Mouse (Mus musculus): ENCODE data around the gene Ugt1a10. TPM values are rescaled to one million over a fixed set of nuclear protein-coding genes. Genes with fewer than 3 reads are reported as not detected.

The Ugt1a10 gene
- polyA plus RNA-seq, 1 experiment = 0.16 TPM

GRCm38 (mm10) chr1:88211812-88212211, 156.6 kb downstream of the Ugt1a10 start, which contains the start of gene Ugt1a1:
Gene Ugt1a1, plus strand, starts transcription at chr1:88211959.
- Histone ChIP-seq H3K4me3 (ENCODE audit: control insufficient read depth, insufficient read depth, low read length) (no peak within 1 kb of the TSS), H3K27ac (ENCODE audit: control insufficient read depth, insufficient read depth, low read length) (no peak within 1 kb of the TSS), H3K36me3 (ENCODE audit: control insufficient read depth, insufficient read depth, low read length) (no peaks in the 10 kb centered on the region), H3K27me3 (ENCODE audit: control insufficient read depth, insufficient read depth, low read length) (no peaks in the 10 kb centered on the region), H3K4me1 (replicated peaks; ENCODE audit: control insufficient read depth, insufficient read depth, low read length) (no peaks in the 10 kb centered on the region)
- no peak for TF ChIP-seq CTCF (IDR thresholded peaks at IDR 0.05; ENCODE audit: borderline replicate concordance, control insufficient read depth, extremely low read depth, insufficient read depth, low read length, poor library complexity)
- TF ChIP-seq POLR2A (IDR thresholded peaks at IDR 0.05; ENCODE audit: control insufficient read depth, extremely low read depth, insufficient read depth, low read length, poor library complexity) = no peak
- DNase-seq = no peak
- WGBS = 76% methylated on average over 8 of the region's 8 CpGs

GRCm38 (mm10) chr1:88212341-88213045, 157.3 kb downstream of the Ugt1a10 start:
- H3K4me3 ChIP-seq (ENCODE audit: control insufficient read depth, insufficient read depth, low read length) = no peak overlapping the region
- H3K27ac ChIP-seq (ENCODE audit: control insufficient read depth, insufficient read depth, low read length) = no peak overlapping the region
- 69% methylated on average over 8 of the region's 8 CpGs for WGBS
- no peaks in the 10 kb centered on the region for H3K36me3 ChIP-seq (ENCODE audit: control insufficient read depth, insufficient read depth, low read length)
- TF ChIP-seq POLR2A (IDR thresholded peaks at IDR 0.05; ENCODE audit: control insufficient read depth, extremely low read depth, insufficient read depth, low read length, poor library complexity) (no peak), CTCF (IDR thresholded peaks at IDR 0.05; ENCODE audit: borderline replicate concordance, control insufficient read depth, extremely low read depth, insufficient read depth, low read length, poor library complexity) (no peak)
- no peaks in the 10 kb centered on the region for H3K27me3 ChIP-seq (ENCODE audit: control insufficient read depth, insufficient read depth, low read length)
- H3K4me1 ChIP-seq (replicated peaks; ENCODE audit: control insufficient read depth, insufficient read depth, low read length) = no peaks in the 10 kb centered on the region
- no peak for DNase-seq

DNA sequence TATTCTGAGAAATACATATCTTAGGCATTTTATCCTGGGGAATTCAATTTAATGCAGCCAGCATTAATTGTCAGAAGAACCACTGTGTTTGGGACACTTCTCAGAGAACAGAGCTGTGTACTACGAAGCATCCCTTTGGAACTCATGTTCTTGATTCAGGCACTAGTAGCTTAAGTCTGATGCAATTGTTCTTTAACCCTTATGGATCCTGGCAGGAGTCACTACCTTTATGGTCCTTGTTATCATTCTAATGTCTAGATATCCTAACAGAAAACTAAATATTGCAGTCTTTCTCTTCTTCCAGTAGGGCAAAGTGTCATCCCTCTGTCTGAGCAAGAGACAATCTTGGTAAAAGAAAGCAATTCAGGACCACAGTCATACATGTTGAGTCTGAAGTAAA, 157.9 kb downstream of the Ugt1a10 start:
- DNase-seq = no peak
- TF ChIP-seq CTCF (IDR thresholded peaks at IDR 0.05; ENCODE audit: borderline replicate concordance, control insufficient read depth, extremely low read depth, insufficient read depth, low read length, poor library complexity) (no peak), POLR2A (IDR thresholded peaks at IDR 0.05; ENCODE audit: control insufficient read depth, extremely low read depth, insufficient read depth, low read length, poor library complexity) (no peak)
- no peaks in the 10 kb centered on the region for H3K4me1 ChIP-seq (replicated peaks; ENCODE audit: control insufficient read depth, insufficient read depth, low read length)
- no peak overlapping the region for H3K4me3 ChIP-seq (ENCODE audit: control insufficient read depth, insufficient read depth, low read length)
- WGBS = 86% methylated on average over 1 of the region's 1 CpGs
- no peak overlapping the region for H3K27ac ChIP-seq (ENCODE audit: control insufficient read depth, insufficient read depth, low read length)
- H3K27me3 ChIP-seq (ENCODE audit: control insufficient read depth, insufficient read depth, low read length) = no peaks in the 10 kb centered on the region
- no peaks in the 10 kb centered on the region for H3K36me3 ChIP-seq (ENCODE audit: control insufficient read depth, insufficient read depth, low read length)

DNA sequence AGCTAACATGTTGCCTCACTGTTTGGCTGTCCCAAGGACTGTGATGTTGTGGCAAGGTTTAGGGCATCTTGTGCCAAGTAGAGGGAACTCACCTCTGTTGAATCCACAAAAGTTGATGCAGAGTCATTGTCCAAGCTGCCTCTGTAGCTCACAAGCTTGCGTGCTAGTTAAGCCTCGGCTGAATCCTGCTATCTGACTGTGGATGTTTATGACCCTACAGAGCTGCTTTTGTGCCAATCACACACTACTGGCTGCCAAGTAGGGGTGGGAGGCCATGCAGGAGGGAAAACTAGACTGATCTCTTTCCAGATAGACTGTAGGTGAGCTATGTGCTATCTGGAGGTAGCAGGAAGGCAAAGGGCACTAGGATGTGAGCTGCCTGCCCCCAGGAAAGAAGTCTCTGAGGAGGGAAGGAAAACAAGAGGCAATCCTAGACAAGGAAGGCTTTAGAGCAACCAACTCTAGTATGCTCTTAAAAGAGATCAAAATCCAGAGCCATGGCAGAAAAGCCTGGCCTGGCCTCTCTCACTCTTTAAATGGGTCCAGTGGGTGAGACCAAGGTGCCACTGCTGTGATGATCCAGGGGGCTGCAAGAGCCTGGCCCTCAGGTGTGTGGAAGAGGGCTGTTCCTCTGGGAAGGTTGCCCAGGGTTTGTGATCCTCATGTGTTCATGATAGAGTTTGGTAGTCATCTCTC, 158.7 kb downstream of the Ugt1a10 start:
- no peak for DNase-seq
- Histone ChIP-seq H3K4me3 (ENCODE audit: control insufficient read depth, insufficient read depth, low read length) (no peak overlapping the region), H3K27ac (ENCODE audit: control insufficient read depth, insufficient read depth, low read length) (no peak overlapping the region), H3K36me3 (ENCODE audit: control insufficient read depth, insufficient read depth, low read length) (no peaks in the 10 kb centered on the region), H3K4me1 (replicated peaks; ENCODE audit: control insufficient read depth, insufficient read depth, low read length) (no peaks in the 10 kb centered on the region), H3K27me3 (ENCODE audit: control insufficient read depth, insufficient read depth, low read length) (no peaks in the 10 kb centered on the region)
- 90% methylated on average over 2 of the region's 2 CpGs for WGBS
- TF ChIP-seq CTCF (IDR thresholded peaks at IDR 0.05; ENCODE audit: borderline replicate concordance, control insufficient read depth, extremely low read depth, insufficient read depth, low read length, poor library complexity) (no peak), POLR2A (IDR thresholded peaks at IDR 0.05; ENCODE audit: control insufficient read depth, extremely low read depth, insufficient read depth, low read length, poor library complexity) (no peak)

GRCm38 (mm10) chr1:88214462-88214952, 159.3 kb downstream of the Ugt1a10 start:
- WGBS = 85% methylated on average over 2 of the region's 2 CpGs
- H3K4me3 ChIP-seq (ENCODE audit: control insufficient read depth, insufficient read depth, low read length) = no peak overlapping the region
- H3K36me3 ChIP-seq (ENCODE audit: control insufficient read depth, insufficient read depth, low read length) = no peaks in the 10 kb centered on the region
- TF ChIP-seq POLR2A (IDR thresholded peaks at IDR 0.05; ENCODE audit: control insufficient read depth, extremely low read depth, insufficient read depth, low read length, poor library complexity) (no peak), CTCF (IDR thresholded peaks at IDR 0.05; ENCODE audit: borderline replicate concordance, control insufficient read depth, extremely low read depth, insufficient read depth, low read length, poor library complexity) (no peak)
- H3K27ac ChIP-seq (ENCODE audit: control insufficient read depth, insufficient read depth, low read length) = no peak overlapping the region
- H3K4me1 ChIP-seq (replicated peaks; ENCODE audit: control insufficient read depth, insufficient read depth, low read length) = no peaks in the 10 kb centered on the region
- no peak for DNase-seq
- H3K27me3 ChIP-seq (ENCODE audit: control insufficient read depth, insufficient read depth, low read length) = no peaks in the 10 kb centered on the region

- H3K27ac ChIP-seq (ENCODE audit: control insufficient read depth, insufficient read depth, low read length) = no peak overlapping the region
- H3K36me3 ChIP-seq (ENCODE audit: control insufficient read depth, insufficient read depth, low read length) = no peaks in the 10 kb centered on the region
- no peak for DNase-seq
- no peak overlapping the region for H3K4me3 ChIP-seq (ENCODE audit: control insufficient read depth, insufficient read depth, low read length)
- TF ChIP-seq POLR2A (IDR thresholded peaks at IDR 0.05; ENCODE audit: control insufficient read depth, extremely low read depth, insufficient read depth, low read length, poor library complexity) (no peak), CTCF (IDR thresholded peaks at IDR 0.05; ENCODE audit: borderline replicate concordance, control insufficient read depth, extremely low read depth, insufficient read depth, low read length, poor library complexity) (no peak)
- no peaks in the 10 kb centered on the region for H3K4me1 ChIP-seq (replicated peaks; ENCODE audit: control insufficient read depth, insufficient read depth, low read length)
- no peaks in the 10 kb centered on the region for H3K27me3 ChIP-seq (ENCODE audit: control insufficient read depth, insufficient read depth, low read length)
- 73% methylated on average over 10 of the region's 10 CpGs for WGBS
Observed at GRCm38 (mm10) chr1:88215466-88216380, 160.5 kb downstream of the Ugt1a10 start.
